Mouse (Mus musculus): Measurements from ENCODE around the gene Pkdrej.
"Not testable (repeated sequence)": the region's sequence is repeated elsewhere in the genome, so short reads cannot be mapped to it uniquely, and the experiment has no call there.

Pkdrej gene

GRCm38 (mm10) chr15:85792819-85793218, 28.7 kb downstream of the Pkdrej start:
- Histone ChIP-seq H3K27me3 (ENCODE audit: control insufficient read depth, insufficient read depth, low read length, poor library complexity, severe bottlenecking) (no peaks in the 10 kb centered on the region), H3K36me3 (ENCODE audit: control insufficient read depth, insufficient read depth, low read length, poor library complexity, severe bottlenecking) (no peaks in the 10 kb centered on the region)
- DNase-seq (ENCODE audit: low read depth, low spot score), result no peak

GRCm38 (mm10) chr15:85791449-85791848, 30.1 kb downstream of the Pkdrej start:
- Histone ChIP-seq H3K36me3 (ENCODE audit: control insufficient read depth, insufficient read depth, low read length, poor library complexity, severe bottlenecking) (no peaks in the 10 kb centered on the region), H3K27me3 (ENCODE audit: control insufficient read depth, insufficient read depth, low read length, poor library complexity, severe bottlenecking) (no peaks in the 10 kb centered on the region)
- DNase-seq (ENCODE audit: low read depth, low spot score), result no peak

- DNase-seq (ENCODE audit: low read depth, low spot score), result no peak
- no peaks in the 10 kb centered on the region for H3K27me3 ChIP-seq (ENCODE audit: control insufficient read depth, insufficient read depth, low read length, poor library complexity, severe bottlenecking)
These were observed 32.9 kb downstream of the Pkdrej start for GRCm38 (mm10) chr15:85788633-85789032.

GRCm38 (mm10) chr15:85788051-85788450, 33.5 kb downstream of the Pkdrej start:
- Histone ChIP-seq H3K27me3 (ENCODE audit: control insufficient read depth, insufficient read depth, low read length, poor library complexity, severe bottlenecking) (no peaks in the 10 kb centered on the region), H3K36me3 (ENCODE audit: control insufficient read depth, insufficient read depth, low read length, poor library complexity, severe bottlenecking) (no peaks in the 10 kb centered on the region)
- DNase-seq (ENCODE audit: low read depth, low spot score), result no peak

More at GRCm38 (mm10) chr15:85788633-85789032, 32.9 kb downstream of the Pkdrej start:
- no peaks in the 10 kb centered on the region for H3K36me3 ChIP-seq (ENCODE audit: control insufficient read depth, insufficient read depth, low read length, poor library complexity, severe bottlenecking)

GRCm38 (mm10) chr15:85787482-85787881, 34.1 kb downstream of the Pkdrej start:
- DNase-seq (ENCODE audit: low read depth, low spot score), result no peak
- H3K27me3 ChIP-seq (ENCODE audit: control insufficient read depth, insufficient read depth, low read length, poor library complexity, severe bottlenecking), result no peaks in the 10 kb centered on the region
- no peaks in the 10 kb centered on the region for H3K36me3 ChIP-seq (ENCODE audit: control insufficient read depth, insufficient read depth, low read length, poor library complexity, severe bottlenecking)

- Histone ChIP-seq H3K36me3 (ENCODE audit: control insufficient read depth, insufficient read depth, low read length, poor library complexity, severe bottlenecking) (no peaks in the 10 kb centered on the region), H3K27me3 (ENCODE audit: control insufficient read depth, insufficient read depth, low read length, poor library complexity, severe bottlenecking) (no peaks in the 10 kb centered on the region)
- no peak for DNase-seq (ENCODE audit: low read depth, low spot score)
These were observed 34.8 kb downstream of the Pkdrej start for GRCm38 (mm10) chr15:85786711-85787110.

GRCm38 (mm10) chr15:85784341-85784740, 37.2 kb downstream of the Pkdrej start:
- Histone ChIP-seq H3K27me3 (ENCODE audit: control insufficient read depth, insufficient read depth, low read length, poor library complexity, severe bottlenecking) (no peaks in the 10 kb centered on the region), H3K36me3 (ENCODE audit: control insufficient read depth, insufficient read depth, low read length, poor library complexity, severe bottlenecking) (no peaks in the 10 kb centered on the region)
- DNase-seq (ENCODE audit: low read depth, low spot score), result no peak

- Histone ChIP-seq H3K27me3 (ENCODE audit: control insufficient read depth, insufficient read depth, low read length, poor library complexity, severe bottlenecking) (no peaks in the 10 kb centered on the region), H3K36me3 (ENCODE audit: control insufficient read depth, insufficient read depth, low read length, poor library complexity, severe bottlenecking) (no peaks in the 10 kb centered on the region)
- DNase-seq (ENCODE audit: low read depth, low spot score), result no peak
These were observed 38.4 kb downstream of the Pkdrej start for GRCm38 (mm10) chr15:85783146-85783545.

GRCm38 (mm10) chr15:85778891-85779290, 42.6 kb downstream of the Pkdrej start:
- DNase-seq (ENCODE audit: low read depth, low spot score); H3K36me3 ChIP-seq (ENCODE audit: control insufficient read depth, insufficient read depth, low read length, poor library complexity, severe bottlenecking); H3K27me3 ChIP-seq (ENCODE audit: control insufficient read depth, insufficient read depth, low read length, poor library complexity, severe bottlenecking): not testable (repeated sequence)

GRCm38 (mm10) chr15:85776771-85777170, 44.8 kb downstream of the Pkdrej start:
- H3K27me3 ChIP-seq (ENCODE audit: control insufficient read depth, insufficient read depth, low read length, poor library complexity, severe bottlenecking), result no peaks in the 10 kb centered on the region
- no peak for DNase-seq (ENCODE audit: low read depth, low spot score)
- H3K36me3 ChIP-seq (ENCODE audit: control insufficient read depth, insufficient read depth, low read length, poor library complexity, severe bottlenecking), result no peaks in the 10 kb centered on the region

- no peak for DNase-seq (ENCODE audit: low read depth, low spot score)
- H3K36me3 ChIP-seq (ENCODE audit: control insufficient read depth, insufficient read depth, low read length, poor library complexity, severe bottlenecking), result no peaks in the 10 kb centered on the region
- H3K27me3 ChIP-seq (ENCODE audit: control insufficient read depth, insufficient read depth, low read length, poor library complexity, severe bottlenecking), result no peaks in the 10 kb centered on the region
These were observed 45.3 kb downstream of the Pkdrej start for GRCm38 (mm10) chr15:85776241-85776640.

GRCm38 (mm10) chr15:85775001-85775400, 46.5 kb downstream of the Pkdrej start:
- no peak for DNase-seq (ENCODE audit: low read depth, low spot score)
- Histone ChIP-seq H3K27me3 (ENCODE audit: control insufficient read depth, insufficient read depth, low read length, poor library complexity, severe bottlenecking) (no peaks in the 10 kb centered on the region), H3K36me3 (ENCODE audit: control insufficient read depth, insufficient read depth, low read length, poor library complexity, severe bottlenecking) (no peaks in the 10 kb centered on the region)

- Histone ChIP-seq H3K27me3 (ENCODE audit: control insufficient read depth, insufficient read depth, low read length, poor library complexity, severe bottlenecking) (no peaks in the 10 kb centered on the region), H3K36me3 (ENCODE audit: control insufficient read depth, insufficient read depth, low read length, poor library complexity, severe bottlenecking) (no peaks in the 10 kb centered on the region)
- no peak for DNase-seq (ENCODE audit: low read depth, low spot score)
These were observed 47.1 kb downstream of the Pkdrej start for GRCm38 (mm10) chr15:85774419-85774818.

- DNase-seq (ENCODE audit: low read depth, low spot score), result no peak
- H3K36me3 ChIP-seq (ENCODE audit: control insufficient read depth, insufficient read depth, low read length, poor library complexity, severe bottlenecking), result no peaks in the 10 kb centered on the region
These were observed 49.3 kb downstream of the Pkdrej start for GRCm38 (mm10) chr15:85772146-85772740.

GRCm38 (mm10) chr15:85771306-85772121, 50.0 kb downstream of the Pkdrej start:
- no peaks in the 10 kb centered on the region for H3K36me3 ChIP-seq (ENCODE audit: control insufficient read depth, insufficient read depth, low read length, poor library complexity, severe bottlenecking)
- no peaks in the 10 kb centered on the region for H3K27me3 ChIP-seq (ENCODE audit: control insufficient read depth, insufficient read depth, low read length, poor library complexity, severe bottlenecking)
- no peak for DNase-seq (ENCODE audit: low read depth, low spot score)

More at GRCm38 (mm10) chr15:85772146-85772740, 49.3 kb downstream of the Pkdrej start:
- H3K27me3 ChIP-seq (ENCODE audit: control insufficient read depth, insufficient read depth, low read length, poor library complexity, severe bottlenecking), result no peaks in the 10 kb centered on the region
